Comparison of ENCODE assay signal across 8 mouse cellular contexts in genomic region chr6:29318879-29319278, GRCm38 (mm10). TPM values are rescaled to one million over a fixed set of nuclear protein-coding genes. Genes with fewer than 3 reads are reported as not detected.
A peak's percentile ranks its signal among the peaks of the same experiment; 100 is the strongest.
DNase-seq lines count a peak whose midpoint lies in the region; ATAC-seq and TF ChIP-seq lines count a peak whose summit lies in the region.

Gene Fam71f1 (plus strand): TSS chr6:29319140.

- TF ChIP-seq POLR2A in thymus, adult 2 months (IDR thresholded peaks at IDR 0.05; ENCODE audit: control insufficient read depth, extremely low read depth, insufficient read depth, low read length, poor library complexity) = no peak

- no peak within 1 kb of the TSS for H3K4me3 ChIP-seq in heart, embryonic 11.5 days (ENCODE audit: low read depth, low read length)
- H3K4me3 ChIP-seq in heart, embryonic 14.5 days (ENCODE audit: control insufficient read depth in 1 of 2, insufficient read depth in 1 of 2, low read depth in 1 of 2, low read length in 2 of 2) = no peak within 1 kb of the TSS
- no peak within 1 kb of the TSS for H3K4me3 ChIP-seq in lung, embryonic 16.5 days (ENCODE audit: low read length)
- H3K4me3 ChIP-seq in thymus, adult 2 months (ENCODE audit: control insufficient read depth, insufficient read depth, low read length) = no peak within 1 kb of the TSS

- no peak within 1 kb of the TSS for H3K9ac ChIP-seq in heart, embryonic 11.5 days (ENCODE audit: low read depth, low read length)
- no peak within 1 kb of the TSS for H3K9ac ChIP-seq in heart, embryonic 14.5 days (ENCODE audit: low read length)
- H3K9ac ChIP-seq in lung, embryonic 16.5 days (ENCODE audit: low read length) = no peak within 1 kb of the TSS

- H3K9me3 ChIP-seq in heart, embryonic 11.5 days (replicated peaks; ENCODE audit: control insufficient read depth, low read length) = no peaks in the 10 kb centered on the region
- H3K9me3 ChIP-seq in heart, embryonic 14.5 days (ENCODE audit: control insufficient read depth, low read length) = no peaks in the 10 kb centered on the region
- no peaks in the 10 kb centered on the region for H3K9me3 ChIP-seq in lung, embryonic 16.5 days (ENCODE audit: control insufficient read depth, low read length)

- H3K4me1 ChIP-seq in heart, embryonic 11.5 days (ENCODE audit: control insufficient read depth, insufficient read depth, low read length) = no peaks in the 10 kb centered on the region
- H3K4me1 ChIP-seq in heart, embryonic 14.5 days (ENCODE audit: control insufficient read depth in 2 of 2, insufficient read depth in 2 of 2, low read length in 2 of 2) = peaks cover 4 to 7% of the 10 kb centered on the region in 2 experiments; a peak in 2 of 4 replicates
- no peaks in the 10 kb centered on the region for H3K4me1 ChIP-seq in lung, embryonic 16.5 days (replicated peaks; ENCODE audit: control insufficient read depth, insufficient read depth, low read length)
- peaks cover 3% of the 10 kb centered on the region for H3K4me1 ChIP-seq in thymus, adult 2 months (replicated peaks; ENCODE audit: control insufficient read depth, insufficient read depth, low read length)

- no peaks in the 10 kb centered on the region for H3K27me3 ChIP-seq in heart, embryonic 11.5 days (ENCODE audit: control insufficient read depth, insufficient read depth, low read length)
- no peaks in the 10 kb centered on the region for H3K27me3 ChIP-seq in heart, embryonic 14.5 days (ENCODE audit: control insufficient read depth, insufficient read depth, low read length)
- H3K27me3 ChIP-seq in lung, embryonic 16.5 days (ENCODE audit: control insufficient read depth, insufficient read depth, low read depth, low read length) = no peaks in the 10 kb centered on the region
- H3K27me3 ChIP-seq in thymus, adult 2 months (ENCODE audit: control insufficient read depth, insufficient read depth, low read length) = no peaks in the 10 kb centered on the region

- DNase-seq in heart, adult 11 months = peak; percentile 95
- DNase-seq in adrenal gland, adult (ENCODE audit: inconsistent age in 2 of 2, low spot score in 1 of 2) = peak; percentile 75 to 82
- no peak for DNase-seq in thymus, adult 2 months

- 34% methylated on average over 5 of the region's 5 CpGs for WGBS in heart, embryonic 11.5 days (ENCODE audit: insufficient replicate concordance)
- WGBS in heart, embryonic 14.5 days = 46% methylated on average over 5 of the region's 5 CpGs
- WGBS in lung, embryonic 16.5 days = 50% methylated on average over 5 of the region's 5 CpGs
- 72% methylated on average over 5 of the region's 5 CpGs for WGBS in thymus, adult 2 months

- no peak for TF ChIP-seq CTCF in thymus, adult 2 months (IDR thresholded peaks at IDR 0.05; ENCODE audit: borderline replicate concordance, control insufficient read depth, extremely low read depth, insufficient read depth, low read length, poor library complexity)

- no peak within 1 kb of the TSS for H3K27ac ChIP-seq in heart, embryonic 11.5 days (ENCODE audit: low read depth, low read length)
- peak within 1 kb of the TSS; percentile 37 to 66; a peak in 3 of 4 replicates for H3K27ac ChIP-seq in heart, embryonic 14.5 days (replicated peaks in 1 of 2; ENCODE audit: control insufficient read depth in 1 of 2, insufficient read depth in 1 of 2, low read depth in 2 of 2, low read length in 2 of 2)
- H3K27ac ChIP-seq in lung, embryonic 16.5 days (ENCODE audit: low read length) = no peak within 1 kb of the TSS
- H3K27ac ChIP-seq in thymus, adult 2 months (ENCODE audit: control insufficient read depth, insufficient read depth, low read length) = no peak within 1 kb of the TSS

- ATAC-seq in heart, embryonic 11.5 days (replicated peaks; ENCODE audit: insufficient number of reproducible peaks, low FRiP score, low TSS enrichment) = no peak; the same call in 1 of the 2 replicates
- ATAC-seq in heart, embryonic 14.5 days (ENCODE audit: insufficient number of reproducible peaks, insufficient read depth, low FRiP score, low read depth) = peak; percentile 66
- ATAC-seq in lung, embryonic 16.5 days (ENCODE audit: low read depth) = peak; percentile 81
- ATAC-seq in megakaryocyte progenitor cell, adult 5-6 weeks (replicated peaks; ENCODE audit: poor library complexity) = no peak
- no peak for ATAC-seq in CD4-positive, CD25-positive, alpha-beta regulatory T cell, adult 4 months

- no peak within 1 kb of the TSS for H3K4me2 ChIP-seq in heart, embryonic 11.5 days
- H3K4me2 ChIP-seq in heart, embryonic 14.5 days (ENCODE audit: low read length) = no peak within 1 kb of the TSS
- H3K4me2 ChIP-seq in lung, embryonic 16.5 days (ENCODE audit: low read depth, low read length) = no peak within 1 kb of the TSS

- no peaks in the 10 kb centered on the region for H3K36me3 ChIP-seq in heart, embryonic 11.5 days (ENCODE audit: control insufficient read depth, insufficient read depth, low read length)
- H3K36me3 ChIP-seq in heart, embryonic 14.5 days (ENCODE audit: control insufficient read depth, insufficient read depth, low read length) = no peaks in the 10 kb centered on the region
- no peaks in the 10 kb centered on the region for H3K36me3 ChIP-seq in lung, embryonic 16.5 days (ENCODE audit: control insufficient read depth, insufficient read depth, low read length)
- no peaks in the 10 kb centered on the region for H3K36me3 ChIP-seq in thymus, adult 2 months (ENCODE audit: control insufficient read depth, insufficient read depth, low read length)

RNA-seq across cellular contexts. Expression of gene Fam71f1, which starts in this region (rescaled TPM):
- 0.10 and 0.21 TPM in 2 replicates for polyA plus RNA-seq in heart, embryonic 11.5 days (2014; fragmentation: Nextera tagmentation; extraction: Ambion mirVana)
- 0.15 TPM in 1 of 2 replicates, not detected in the other for polyA plus RNA-seq in heart, embryonic 14.5 days (2014; fragmentation: Nextera tagmentation; extraction: Ambion mirVana)
- polyA plus RNA-seq in lung, embryonic 16.5 days (2015; fragmentation: Nextera tagmentation; extraction: Ambion mirVana) = not detected in 2 replicates
- total RNA-seq in megakaryocyte progenitor cell, adult 5-6 weeks (2015) = not detected in 2 replicates
- total RNA-seq in megakaryocyte progenitor cell, adult 5-6 weeks (2017) = not detected in 2 replicates
- polyA plus RNA-seq in CD4-positive, CD25-positive, alpha-beta regulatory T cell, adult 4 months (2017; shearing (Covaris generic)) = not detected
- polyA plus RNA-seq in thymus, adult 2 months (2012; rRNA removed) = not detected in 2 replicates

Comparison
In these comparisons a context has a peak if more than half of its experiments do, and no peak if none do; other contexts are left out.
1. Peak in ATAC-seq and H3K27ac ChIP-seq in heart, embryonic 14.5 days; RNA of the gene not detected or under 1 TPM.
2. Peak in ATAC-seq in lung, embryonic 16.5 days; RNA of the gene not detected or under 1 TPM.